Mouse (Mus musculus): Measurements from ENCODE around the gene Cabp1. TPM values are rescaled to one million over a fixed set of nuclear protein-coding genes. Genes with fewer than 3 reads are reported as not detected.
"Not testable (repeated sequence)": the region's sequence is repeated elsewhere in the genome, so short reads cannot be mapped to it uniquely, and the experiment has no call there.

Gene Cabp1
- total RNA-seq, 2 experiments from 2014 or later, result 122 to 123 TPM

GRCm38 (mm10) chr5:115152132-115152956, 41.8 kb downstream of the Cabp1 start:
- no peak for DNase-seq (ENCODE audit: low spot score in 2 of 2)

- no peak for DNase-seq (ENCODE audit: low spot score in 2 of 2)
Observed at GRCm38 (mm10) chr5:115151457-115151856, 42.7 kb downstream of the Cabp1 start.

GRCm38 (mm10) chr5:115150991-115151390, 43.2 kb downstream of the Cabp1 start:
- no peak for DNase-seq (ENCODE audit: low spot score in 2 of 2)

GRCm38 (mm10) chr5:115149675-115150459, 44.3 kb downstream of the Cabp1 start:
- no peak for DNase-seq (ENCODE audit: low spot score in 2 of 2)

GRCm38 (mm10) chr5:115148872-115149271, 45.3 kb downstream of the Cabp1 start:
- DNase-seq (ENCODE audit: low spot score in 2 of 2), result not testable (repeated sequence)

GRCm38 (mm10) chr5:115148378-115148777, 45.8 kb downstream of the Cabp1 start:
- DNase-seq (ENCODE audit: low spot score in 2 of 2), result no peak

- no peak for DNase-seq (ENCODE audit: low spot score in 2 of 2)
Observed at GRCm38 (mm10) chr5:115147388-115147787, 46.8 kb downstream of the Cabp1 start.

- no peak for DNase-seq (ENCODE audit: low spot score in 2 of 2)
Observed at GRCm38 (mm10) chr5:115146747-115147130, 47.4 kb downstream of the Cabp1 start.

- DNase-seq (ENCODE audit: low spot score in 2 of 2), result no peak
Observed at GRCm38 (mm10) chr5:115145976-115146746, 48.0 kb downstream of the Cabp1 start.

- DNase-seq (ENCODE audit: low spot score in 2 of 2), result peak in 1 of 2 experiments; percentile 50
Observed at GRCm38 (mm10) chr5:115145253-115145968, 48.8 kb downstream of the Cabp1 start.

GRCm38 (mm10) chr5:115144471-115144870, 49.7 kb downstream of the Cabp1 start:
- no peak for DNase-seq (ENCODE audit: low spot score in 2 of 2)

- DNase-seq (ENCODE audit: low spot score in 2 of 2), result peak in 1 of 2 experiments; percentile 62
Observed at GRCm38 (mm10) chr5:115143552-115143951, 50.6 kb downstream of the Cabp1 start.

- no peak for DNase-seq (ENCODE audit: low spot score in 2 of 2)
Observed at GRCm38 (mm10) chr5:115142166-115142697, 51.9 kb downstream of the Cabp1 start.

GRCm38 (mm10) chr5:115140726-115141125, 53.5 kb downstream of the Cabp1 start:
- no peak for DNase-seq (ENCODE audit: low spot score in 2 of 2)

- no peak for DNase-seq (ENCODE audit: low spot score in 2 of 2)
Observed at GRCm38 (mm10) chr5:115139124-115139523, 55.1 kb downstream of the Cabp1 start.

- peak; percentile 78 to 87 for DNase-seq (ENCODE audit: low spot score in 2 of 2)
Observed at GRCm38 (mm10) chr5:115134234-115135165, 59.7 kb downstream of the Cabp1 start, which contains the start of gene Unc119b. Gene Unc119b (minus strand): TSS chr5:115134975.

- no peak for DNase-seq (ENCODE audit: low spot score in 2 of 2)
Observed at GRCm38 (mm10) chr5:115133358-115134066, 60.7 kb downstream of the Cabp1 start.

- no peak for DNase-seq (ENCODE audit: low spot score in 2 of 2)
Observed at GRCm38 (mm10) chr5:115132465-115132864, 61.7 kb downstream of the Cabp1 start.

GRCm38 (mm10) chr5:115129328-115129727, 64.9 kb downstream of the Cabp1 start:
- no peak for DNase-seq (ENCODE audit: low spot score in 2 of 2)

Data from layer of hippocampus, adult 18-20 months (tissue).